ENCODE assay signal across 12 mouse cellular contexts in genomic region chr10:24707745-24708144, GRCm38 (mm10).
"Had no signal": no experiment of that assay in that cellular context is flagged by ENCODE, and none has a peak within 500 bp of the region (broad histone marks: within the 10 kb centered on the region; RNA-seq: fewer than 3 reads in every experiment).

No protein-coding gene starts in this region.

- DNase-seq: retina, postnatal 1 day; right cerebral cortex, adult 18-20 months; right cerebral cortex, postnatal 14 days; right cerebral cortex, postnatal 25 days; right cerebral cortex, postnatal 4 days; spleen, adult 18-20 months; thymus, adult 18-20 months; thymus, adult 2 months; thymus, postnatal 14 days; thymus, postnatal 25 days; thymus, postnatal 36 days; thymus, postnatal 4 days had no signal
